Mouse (Mus musculus) forebrain, postnatal 0 days (tissue): Measurements from ENCODE around the gene Mettl24. TPM values are rescaled to one million over a fixed set of nuclear protein-coding genes. Genes with fewer than 3 reads are reported as not detected.

Experiments
- ATAC-seq: fragments of 200-750 bp; cut with Nextera tagmentation; 2 replicates; pipeline ENCODE4 v1.8.0; 2017; ENCODE audit warnings: mild to moderate bottlenecking, moderate library complexity
- DNase-seq: peaks from one replicate; pipeline ENCODE4 v3.0.0-alpha.2; 2015
- H3K27ac ChIP-seq: fragments of 300-500 bp; sonication (generic); 2 replicates; pipeline ENCODE4 v1.5.1; 2014; ENCODE audit warnings: low read depth, mild to moderate bottlenecking, antibody characterized with exemption, low read length, moderate library complexity, mixed read lengths
- H3K27me3 ChIP-seq: fragments of 300-500 bp; sonication (generic); 2 replicates; pipeline ENCODE4 v1.6.1; 2014; ENCODE audit warnings: mild to moderate bottlenecking, low read length, mixed read lengths; ENCODE audit not compliant: insufficient read depth
- H3K36me3 ChIP-seq: fragments of 300-500 bp; sonication (generic); 2 replicates; pipeline ENCODE4 v1.6.1; 2014; ENCODE audit warnings: mild to moderate bottlenecking, moderate library complexity; ENCODE audit not compliant: insufficient read depth
- H3K4me1 ChIP-seq: fragments of 300-500 bp; sonication (generic); 2 replicates; pipeline ENCODE4 v1.6.1; 2014; ENCODE audit warnings: antibody characterized with exemption; ENCODE audit not compliant: insufficient read depth
- H3K4me2 ChIP-seq: fragments of 300-500 bp; sonication (generic); 2 replicates; pipeline ENCODE4 v1.6.1; 2014; ENCODE audit warnings: low read depth, mild to moderate bottlenecking, moderate library complexity
- H3K4me3 ChIP-seq: fragments of 300-500 bp; sonication (generic); 2 replicates; pipeline ENCODE4 v1.5.1; 2014; ENCODE audit warnings: low read depth, low read length, mixed read lengths
- H3K9ac ChIP-seq: fragments of 300-500 bp; sonication (generic); 2 replicates; pipeline ENCODE4 v1.6.1; 2014; ENCODE audit warnings: mild to moderate bottlenecking
- H3K9me3 ChIP-seq: fragments of 300-500 bp; sonication (generic); 2 replicates; pipeline ENCODE4 v1.6.1; 2016; ENCODE audit warnings: low read length
- CTCF ChIP-seq: sonication (generic); IDR thresholded peaks from 2 replicates; pipeline ENCODE4 v1.5.1; 2016; ENCODE audit warnings: antibody characterized with exemption, control low read depth, low read depth
- WGBS: fragments of 180-500 bp; shearing (Covaris S2); extraction: QIAGEN DNeasy Blood & Tissue Kit; methylation state at CpG from one replicate; pipeline ENCODE4 v1.1.7; 2014; 5-methylcytosine and 5-hydroxymethylcytosine counted together
- polyA plus RNA-seq: library from polyadenylated mRNA; unstranded; fragments of >200 nt; fragmentation: Nextera tagmentation; extraction: Ambion mirVana; gene quantifications from 2 replicates; pipeline ENCODE4 v1.2.1, GENCODE M21; 2015
- total RNA-seq: library from RNA; depleted of rRNA; stranded (reverse); fragments of >200 nt; gene quantifications from 2 replicates; pipeline ENCODE4 v1.2.3, GENCODE M21; 2014

Gene Mettl24
- total and polyA plus RNA-seq, 2 experiments from 2014 or later: 0.77 TPM; not detected in 1

GRCm38 (mm10) chr10:40682470-40682869, 612 bp upstream of the Mettl24 start:
- no peaks in the 10 kb centered on the region for H3K9me3 ChIP-seq
- no peak for TF ChIP-seq CTCF
- peak overlapping the region; percentile 77 for H3K4me2 ChIP-seq
- peak overlapping the region; percentile 16; the same call in 1 of the 2 replicates for H3K27ac ChIP-seq
- ATAC-seq (peak; percentile 74), DNase-seq (peak; percentile 69)
- 20% methylated on average over 8 of the region's 8 CpGs for WGBS
- H3K27me3 ChIP-seq: no peaks in the 10 kb centered on the region
- peaks cover 16% of the 10 kb centered on the region for H3K4me1 ChIP-seq
- peak overlapping the region; percentile 49; the same call in 1 of the 2 replicates for H3K9ac ChIP-seq
- no peaks in the 10 kb centered on the region for H3K36me3 ChIP-seq
- H3K4me3 ChIP-seq: peak overlapping the region; percentile 37; the same call in 1 of the 2 replicates

- H3K4me1 ChIP-seq: peaks cover 16% of the 10 kb centered on the region
- no peaks in the 10 kb centered on the region for H3K36me3 ChIP-seq
- no peaks in the 10 kb centered on the region for H3K27me3 ChIP-seq
- WGBS: 62% methylated on average over 9 of the region's 9 CpGs
- H3K4me3 ChIP-seq: peak overlapping the region; percentile 37
- peak overlapping the region; percentile 77 for H3K4me2 ChIP-seq
- H3K9me3 ChIP-seq: no peaks in the 10 kb centered on the region
- ATAC-seq (no peak), DNase-seq (no peak)
- no peak for TF ChIP-seq CTCF
- 0 out of 2 replicates have a peak overlapping the region, but pooled peaks have one; percentile 49 for H3K9ac ChIP-seq
- H3K27ac ChIP-seq: no peak overlapping the region
Observed at GRCm38 (mm10) chr10:40683868-40684253, 779 bp downstream of the Mettl24 start.

GRCm38 (mm10) chr10:40684326-40684725, 1.2 kb downstream of the Mettl24 start:
- no peak for TF ChIP-seq CTCF
- Histone ChIP-seq H3K4me3 (no peak overlapping the region), H3K4me1 (peaks cover 16% of the 10 kb centered on the region), H3K27me3 (no peaks in the 10 kb centered on the region), H3K27ac (no peak overlapping the region), H3K9me3 (no peaks in the 10 kb centered on the region), H3K36me3 (no peaks in the 10 kb centered on the region), H3K4me2 (no peak overlapping the region), H3K9ac (no peak overlapping the region)
- ATAC-seq (no peak), DNase-seq (no peak)
- 92% methylated on average over 7 of the region's 7 CpGs for WGBS

- Histone ChIP-seq H3K27me3 (no peaks in the 10 kb centered on the region), H3K27ac (no peak overlapping the region), H3K9me3 (no peaks in the 10 kb centered on the region), H3K36me3 (no peaks in the 10 kb centered on the region), H3K4me2 (no peak overlapping the region), H3K4me3 (no peak overlapping the region), H3K4me1 (peaks cover 16% of the 10 kb centered on the region), H3K9ac (no peak overlapping the region)
- DNase-seq: no peak
- no peak for TF ChIP-seq CTCF
- ATAC-seq: no peak
- 58% methylated on average over 8 of the region's 8 CpGs for WGBS
Observed at GRCm38 (mm10) chr10:40685641-40686040, 2.6 kb downstream of the Mettl24 start.

- Histone ChIP-seq H3K9ac (no peak overlapping the region), H3K4me3 (no peak overlapping the region), H3K36me3 (no peaks in the 10 kb centered on the region), H3K4me2 (no peak overlapping the region), H3K4me1 (peaks cover 16% of the 10 kb centered on the region), H3K9me3 (no peaks in the 10 kb centered on the region), H3K27ac (no peak overlapping the region), H3K27me3 (no peaks in the 10 kb centered on the region)
- ATAC-seq: no peak
- DNase-seq: no peak
- WGBS: 90% methylated on average over 4 of the region's 4 CpGs
- TF ChIP-seq CTCF: no peak
Observed at GRCm38 (mm10) chr10:40686976-40687375, 3.9 kb downstream of the Mettl24 start.

GRCm38 (mm10) chr10:40687407-40687806, 4.3 kb downstream of the Mettl24 start:
- no peak for TF ChIP-seq CTCF
- no peak overlapping the region for H3K9ac ChIP-seq
- H3K27me3 ChIP-seq: no peaks in the 10 kb centered on the region
- 75% methylated on average over 2 of the region's 2 CpGs for WGBS
- ATAC-seq: no peak
- H3K4me2 ChIP-seq: no peak overlapping the region
- no peak overlapping the region for H3K27ac ChIP-seq
- H3K9me3 ChIP-seq: no peaks in the 10 kb centered on the region
- no peak for DNase-seq
- H3K4me3 ChIP-seq: no peak overlapping the region
- H3K36me3 ChIP-seq: no peaks in the 10 kb centered on the region
- H3K4me1 ChIP-seq: peaks cover 14% of the 10 kb centered on the region

- Histone ChIP-seq H3K4me3 (no peak overlapping the region), H3K4me2 (no peak overlapping the region), H3K27ac (no peak overlapping the region), H3K9me3 (no peaks in the 10 kb centered on the region), H3K9ac (no peak overlapping the region), H3K4me1 (peaks cover 8% of the 10 kb centered on the region), H3K27me3 (no peaks in the 10 kb centered on the region), H3K36me3 (no peaks in the 10 kb centered on the region)
- no peak for TF ChIP-seq CTCF
- no peak for DNase-seq
- WGBS: 58% methylated on average over 6 of the region's 6 CpGs
- no peak for ATAC-seq
Observed at GRCm38 (mm10) chr10:40688266-40688665, 5.2 kb downstream of the Mettl24 start.
